Comparison of ENCODE assay signal across 27 mouse cellular contexts in the genomic region with DNA sequence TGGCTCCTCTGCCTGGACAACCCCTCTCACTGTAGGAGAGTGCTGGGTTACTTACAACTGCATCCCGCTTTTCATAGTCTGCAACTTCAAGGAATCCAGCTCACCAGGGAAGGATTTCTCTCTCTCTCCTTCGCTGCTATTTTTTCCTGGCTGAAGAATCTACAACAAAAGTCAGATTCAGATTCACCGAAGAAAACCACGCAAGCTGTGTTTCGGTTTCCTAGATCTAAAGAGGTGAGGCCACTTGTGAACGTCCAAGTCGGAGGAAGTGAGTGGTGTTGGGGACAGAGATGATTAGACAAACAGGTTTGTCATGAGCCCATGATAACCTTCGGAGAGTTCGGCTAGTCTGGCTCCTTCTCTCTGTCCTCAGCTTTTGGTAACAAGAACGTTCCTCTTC.
DNase-seq lines count a peak whose midpoint lies in the region; ATAC-seq and TF ChIP-seq lines count a peak whose summit lies in the region.
"Had no signal": no experiment of that assay in that cellular context is flagged by ENCODE, and none has a peak within 500 bp of the region (broad histone marks: within the 10 kb centered on the region; RNA-seq: fewer than 3 reads in every experiment).

No protein-coding gene starts in this region.

- intact Hi-C loops in heart, postnatal 10 days (cut with DNase I), result no loop called here
- intact Hi-C loops in left cerebral cortex, postnatal 10 days (cut with DNase I), result no loop called here

- no peaks in the 10 kb centered on the region for H3K79me2 ChIP-seq in CH12.LX (replicated peaks; ENCODE audit: control insufficient read depth, extremely low read depth, insufficient read depth, poor library complexity, severe bottlenecking)

- dilution Hi-C loops in CH12.LX (cut with MboI; ENCODE audit: extremely low pct_ligation_motif_present, extremely low pct_unique_long_range_greater_than_20kb, low sequenced_read_pairs), result no loop called here

- no peak overlapping the region for H3K9ac ChIP-seq in hindbrain, embryonic 16.5 days (ENCODE audit: low read depth, low read length)
- peak overlapping the region; percentile 84 for H3K9ac ChIP-seq in CH12.LX (ENCODE audit: insufficient read depth, low read depth)
- H3K9ac ChIP-seq in limb, embryonic 13.5 days, result 0 out of 2 replicates have a peak overlapping the region, but pooled peaks have one; percentile 31
- H3K9ac ChIP-seq: forebrain, embryonic 15.5 days; hindbrain, embryonic 14.5 days; lung, embryonic 15.5 days; neural tube, embryonic 12.5 days had no signal

- peaks cover 51% of the 10 kb centered on the region for H3K4me1 ChIP-seq in heart, embryonic 10.5 days
- H3K4me1 ChIP-seq in hindbrain, embryonic 10.5 days (replicated peaks), result peaks cover 54% of the 10 kb centered on the region
- H3K4me1 ChIP-seq in hindbrain, embryonic 16.5 days (ENCODE audit: control insufficient read depth, insufficient read depth, low read depth, low read length), result peaks cover 17% of the 10 kb centered on the region
- H3K4me1 ChIP-seq in CH12.LX (ENCODE audit: control insufficient read depth in 1 of 2, insufficient read depth in 2 of 2), result peaks cover 9 to 45% of the 10 kb centered on the region in 2 experiments
- H3K4me1 ChIP-seq in limb, embryonic 13.5 days, result peaks cover 57% of the 10 kb centered on the region

- H3K4me2 ChIP-seq in hindbrain, embryonic 16.5 days (ENCODE audit: low read length), result no peak overlapping the region
- peak overlapping the region; percentile 79 for H3K4me2 ChIP-seq in CH12.LX (ENCODE audit: insufficient read depth, low read depth, poor library complexity, severe bottlenecking)
- no peak overlapping the region for H3K4me2 ChIP-seq in limb, embryonic 13.5 days (replicated peaks)
- H3K4me2 ChIP-seq: forebrain, embryonic 15.5 days; hindbrain, embryonic 14.5 days; liver, embryonic 11.5 days; lung, embryonic 15.5 days; midbrain, embryonic 11.5 days; neural tube, embryonic 12.5 days had no signal

- H3K9me3 ChIP-seq in heart, embryonic 10.5 days, result no peaks in the 10 kb centered on the region
- H3K9me3 ChIP-seq in hindbrain, embryonic 10.5 days, result no peaks in the 10 kb centered on the region
- H3K9me3 ChIP-seq in hindbrain, embryonic 16.5 days (ENCODE audit: control insufficient read depth, low read length), result no peaks in the 10 kb centered on the region
- H3K9me3 ChIP-seq in CH12.LX (replicated peaks; ENCODE audit: low read length), result peaks cover 5% of the 10 kb centered on the region
- H3K9me3 ChIP-seq in limb, embryonic 13.5 days, result no peaks in the 10 kb centered on the region
- H3K9me3 ChIP-seq: forebrain, embryonic 10.5 days; forebrain, embryonic 15.5 days; lung, embryonic 15.5 days; neural tube, embryonic 12.5 days had no signal

- H3K4me3 ChIP-seq in heart, embryonic 10.5 days, result no peak overlapping the region
- no peak overlapping the region for H3K4me3 ChIP-seq in hindbrain, embryonic 10.5 days
- H3K4me3 ChIP-seq in hindbrain, embryonic 16.5 days (ENCODE audit: low read length), result no peak overlapping the region
- no peak overlapping the region for H3K4me3 ChIP-seq in CH12.LX (replicated peaks in 1 of 3; ENCODE audit: low read depth in 2 of 3, low read length in 2 of 3, poor library complexity in 1 of 3)
- H3K4me3 ChIP-seq in limb, embryonic 13.5 days, result no peak overlapping the region
- H3K4me3 ChIP-seq: forebrain, embryonic 10.5 days; forebrain, embryonic 15.5 days; heart, adult 2 months; layer of hippocampus, adult 2 months; left cerebral cortex, adult 2 months; lung, embryonic 15.5 days; myocyte; neural tube, embryonic 12.5 days had no signal

- H3K36me3 ChIP-seq in heart, embryonic 10.5 days, result no peaks in the 10 kb centered on the region
- H3K36me3 ChIP-seq in hindbrain, embryonic 10.5 days, result no peaks in the 10 kb centered on the region
- H3K36me3 ChIP-seq in hindbrain, embryonic 16.5 days (ENCODE audit: control insufficient read depth, insufficient read depth, low read length), result no peaks in the 10 kb centered on the region
- H3K36me3 ChIP-seq in CH12.LX (replicated peaks in 1 of 2; ENCODE audit: control insufficient read depth in 1 of 2, insufficient read depth in 1 of 2, low read length in 1 of 2), result no peaks in the 10 kb centered on the region
- H3K36me3 ChIP-seq in limb, embryonic 13.5 days, result no peaks in the 10 kb centered on the region
- H3K36me3 ChIP-seq: forebrain, embryonic 10.5 days; forebrain, embryonic 15.5 days; lung, embryonic 15.5 days; neural tube, embryonic 12.5 days had no signal

- no peak for TF ChIP-seq CTCF in CH12.LX (conservative IDR thresholded peaks at IDR 0.05 in 1 of 2, IDR thresholded peaks at IDR 0.05 in 1 of 2; ENCODE audit: low read depth in 2 of 2, low read length in 2 of 2)

- no peaks in the 10 kb centered on the region for H3K27me3 ChIP-seq in heart, embryonic 10.5 days (ENCODE audit: insufficient read depth, poor library complexity, severe bottlenecking)
- H3K27me3 ChIP-seq in hindbrain, embryonic 10.5 days (ENCODE audit: insufficient read depth, poor library complexity, severe bottlenecking), result peaks cover 13% of the 10 kb centered on the region; the same call in 1 of the 2 replicates
- no peaks in the 10 kb centered on the region for H3K27me3 ChIP-seq in hindbrain, embryonic 16.5 days (replicated peaks; ENCODE audit: control insufficient read depth, insufficient read depth, low read length)
- no peaks in the 10 kb centered on the region for H3K27me3 ChIP-seq in CH12.LX (replicated peaks)
- H3K27me3 ChIP-seq in limb, embryonic 13.5 days, result no peaks in the 10 kb centered on the region
- H3K27me3 ChIP-seq: forebrain, embryonic 15.5 days; lung, embryonic 15.5 days; neural tube, embryonic 12.5 days had no signal

- 50% methylated on average over 10 of the region's 10 CpGs for WGBS in heart, embryonic 10.5 days
- WGBS in hindbrain, embryonic 10.5 days, result 82% methylated on average over 10 of the region's 10 CpGs
- WGBS in hindbrain, embryonic 16.5 days, result 90% methylated on average over 10 of the region's 10 CpGs
- WGBS in limb, embryonic 13.5 days, result 71% methylated on average over 10 of the region's 10 CpGs

- in situ Hi-C loops in CH12.LX (cut with MboI; ENCODE audit: low pct_ligation_motif_present, low pct_unique_long_range_greater_than_20kb, low sequenced_read_pairs), result loop anchor here (25.0 kb wide), 1 partner anchor 172 kb away; the partner anchor contains the start of genes Jmjd1c and Reep3

- TF ChIP-seq EP300 in CH12.LX (IDR thresholded peaks at IDR 0.05; ENCODE audit: low read length), result peak; percentile 78

- TF ChIP-seq RAD21 in CH12.LX (IDR thresholded peaks at IDR 0.05; ENCODE audit: low read depth, low read length), result no peak

- peak overlapping the region; percentile 62 for H3K27ac ChIP-seq in heart, embryonic 10.5 days
- H3K27ac ChIP-seq in hindbrain, embryonic 10.5 days, result 0 out of 2 replicates have a peak overlapping the region, but pooled peaks have one; percentile 16
- no peak overlapping the region for H3K27ac ChIP-seq in hindbrain, embryonic 16.5 days (ENCODE audit: low read depth, low read length)
- peak overlapping the region; percentile 80 for H3K27ac ChIP-seq in CH12.LX (ENCODE audit: insufficient read depth, low read depth)
- peak overlapping the region; percentile 39; the same call in 1 of the 2 replicates for H3K27ac ChIP-seq in limb, embryonic 13.5 days
- H3K27ac ChIP-seq: forebrain, embryonic 10.5 days; forebrain, embryonic 15.5 days; heart, adult 2 months; hindbrain, embryonic 14.5 days; layer of hippocampus, adult 2 months; left cerebral cortex, adult 2 months; lung, embryonic 15.5 days; neural tube, embryonic 12.5 days had no signal

- peak; percentile 37; the same call in 1 of the 2 replicates for TF ChIP-seq POLR2A in CH12.LX (IDR thresholded peaks at IDR 0.05; ENCODE audit: low read depth, low read length)

- no peak for DNase-seq in heart, embryonic 10.5 days (ENCODE audit: low spot score)
- no peak for DNase-seq in heart, postnatal 10 days
- DNase-seq in hindbrain, embryonic 10.5 days (ENCODE audit: low spot score), result no peak
- peak; percentile 50 for DNase-seq in CH12.LX (ENCODE audit: extremely low read depth)
- no peak for DNase-seq in left cerebral cortex, postnatal 10 days (ENCODE audit: extremely low spot score in 1 of 2, low spot score in 2 of 2)
- DNase-seq: adrenal gland, postnatal 25 days; cerebellum, adult 18-20 months; cerebellum, postnatal 14 days; gastrocnemius, postnatal 25 days; heart, adult 2 months; kidney, adult 11 months; kidney, postnatal 36 days; right cerebral cortex, adult 18-20 months; thymus, postnatal 4 days had no signal

- ATAC-seq in hindbrain, embryonic 16.5 days, result no peak
- no peak for ATAC-seq in limb, embryonic 13.5 days (ENCODE audit: low FRiP score, low read depth)
- ATAC-seq: forebrain, embryonic 15.5 days; inflammation-experienced regulatory T-cells, adult 6 months had no signal

TF ChIP-seq in CH12.LX, 34 proteins besides CTCF, POLR2A, EP300 and RAD21 (continues in another document):
- TF ChIP-seq UBTF (IDR thresholded peaks at IDR 0.05; ENCODE audit: low read depth, low read length) (no peak), ZC3H11A (IDR thresholded peaks at IDR 0.05; ENCODE audit: low read depth, low read length) (no peak), NELFE (IDR thresholded peaks at IDR 0.05; ENCODE audit: low read depth, low read length) (peak; percentile 36; the same call in 1 of the 2 replicates), MYC (IDR thresholded peaks at IDR 0.05; ENCODE audit: low read depth, low read length) (0 out of 2 replicates have a peak, but pooled peaks have one; percentile 28), E2F4 (IDR thresholded peaks at IDR 0.05; ENCODE audit: insufficient replicate concordance, low read depth, low read length) (no peak), CHD2 (IDR thresholded peaks at IDR 0.05; ENCODE audit: low read length) (no peak), GABPA (IDR thresholded peaks at IDR 0.05; ENCODE audit: insufficient replicate concordance, low read depth, low read length) (no peak), MEF2A (IDR thresholded peaks at IDR 0.05; ENCODE audit: borderline replicate concordance, low read depth, low read length) (no peak), ZKSCAN1 (IDR thresholded peaks at IDR 0.05; ENCODE audit: borderline replicate concordance, low read depth, low read length) (no peak), SMC3 (IDR thresholded peaks at IDR 0.05; ENCODE audit: low read depth, low read length) (0 out of 2 replicates have a peak, but pooled peaks have one; percentile 2), MXI1 (IDR thresholded peaks at IDR 0.05; ENCODE audit: low read depth, low read length) (peak; percentile 90), JUND (conservative IDR thresholded peaks at IDR 0.05; ENCODE audit: low read depth, low read length) (peak; percentile 51), TCF12 (IDR thresholded peaks at IDR 0.05; ENCODE audit: low read depth, low read length) (peak; percentile 57), MAX (IDR thresholded peaks at IDR 0.05; ENCODE audit: low read length) (no peak), BHLHE40 (IDR thresholded peaks at IDR 0.05; ENCODE audit: low read depth, low read length) (0 out of 2 replicates have a peak, but pooled peaks have one; percentile 23), RCOR1 (conservative IDR thresholded peaks at IDR 0.05; ENCODE audit: low read depth, low read length) (no peak), ETS1 (conservative IDR thresholded peaks at IDR 0.05; ENCODE audit: low read depth, low read length) (peak; percentile 46; the same call in 1 of the 2 replicates)
